Mouse (Mus musculus) heart, postnatal 10 days (tissue): ENCODE results near the gene Coro2a. TPM values are rescaled to one million over a fixed set of nuclear protein-coding genes. Genes with fewer than 3 reads are reported as not detected.

ENCODE experiments used
- DNase-seq, 2 experiments: peaks; one replicate each; pipeline ENCODE4 v3.0.0; 2021
- intact Hi-C: fragments of 180-260 bp; cut with DNase I; formaldehyde crosslinking; loops from one replicate; pipeline ENCODE4 v1.15.1; 2025
- total RNA-seq, 2 experiments: library from RNA; stranded (reverse); gene quantifications; 2 replicates each; pipeline ENCODE4 v1.2.3; 2021

Gene Coro2a
- total RNA-seq, 2 experiments from 2014 or later, result 0.27 to 0.43 TPM

- no peak for DNase-seq
Observed at GRCm38 (mm10) chr4:46498511-46498910, 103.5 kb downstream of the Coro2a start.

GRCm38 (mm10) chr4:46497286-46497892 lies 104.6 kb downstream of the Coro2a start:
- DNase-seq, result peak; percentile 80 to 88
- intact Hi-C loops, result loop anchor here (5.0 kb wide), 1 partner anchor 160 kb away; no protein-coding TSS in a partner anchor

More at GRCm38 (mm10) chr4:46498511-46498910, 103.5 kb downstream of the Coro2a start:
- intact Hi-C loops, result loop anchor here (5.0 kb wide), 1 partner anchor 159 kb away; no protein-coding TSS in a partner anchor

- no peak for DNase-seq
- intact Hi-C loops, result loop anchor here (5.0 kb wide), 1 partner anchor 162 kb away; no protein-coding TSS in a partner anchor
Observed at GRCm38 (mm10) chr4:46495543-46495942, 106.5 kb downstream of the Coro2a start.

- no peak for DNase-seq
- intact Hi-C loops, result no loop called here
Observed at GRCm38 (mm10) chr4:46493071-46493470, 108.9 kb downstream of the Coro2a start.

GRCm38 (mm10) chr4:46489028-46489925 lies 112.7 kb downstream of the Coro2a start, which contains the start of gene Nans:
Gene Nans, plus strand, starts transcription at chr4:46489248.
- intact Hi-C loops, result no loop called here
- peak; percentile 96 to 97 for DNase-seq

GRCm38 (mm10) chr4:46487348-46487747 lies 114.7 kb downstream of the Coro2a start:
- DNase-seq, result peak; percentile 73 to 77
- intact Hi-C loops, result loop anchor here (2.0 kb wide), 1 partner anchor 35 kb away; no protein-coding TSS in a partner anchor

Other genes with a start within 250 kb of the Coro2a start
- 1 to 10 TPM; 4.2 to 4.7 TPM for gene Trmo, start 212.8 kb downstream of the Coro2a start, total RNA-seq
- gene Hemgn, start 188.7 kb downstream of the Coro2a start, total RNA-seq, result under 1 TPM; 0.17 to 0.43 TPM
- gene Anp32b, start 151.3 kb downstream of the Coro2a start, total RNA-seq, result 10 to 100 TPM; 86.8 to 90.9 TPM
- 10 to 100 TPM; 30.6 to 34.5 TPM for gene Nans, start 113.0 kb downstream of the Coro2a start, total RNA-seq
- gene Trim14, start 66.1 kb downstream of the Coro2a start, total RNA-seq, result under 1 TPM; 0.79 to 0.84 TPM
- 1 to 10 TPM; 3.0 TPM for gene Tbc1d2, start 48.0 kb upstream of the Coro2a start, total RNA-seq